Mouse (Mus musculus) lung, adult 2 months (tissue): Measurements from ENCODE around the gene Ptp4a2. TPM values are rescaled to one million over a fixed set of nuclear protein-coding genes. Genes with fewer than 3 reads are reported as not detected.

ENCODE experiments used
- DNase-seq: peaks from one replicate; pipeline ENCODE4 v3.0.0; 2022
- H3K4me1 ChIP-seq: fragments of 200-500 bp; 2 replicates; pipeline ENCODE4 v1.6.1; 2011; ENCODE audit warnings: low read length; ENCODE audit not compliant: control insufficient read depth, insufficient read depth
- H3K4me3 ChIP-seq: fragments of 200-500 bp; replicated peaks from 2 replicates; pipeline ENCODE3; 2011; ENCODE audit warnings: low read depth, mild to moderate bottlenecking, control low read depth, low read length; ENCODE audit errors: extremely low read depth
- CTCF ChIP-seq: fragments of 200-500 bp; IDR thresholded peaks from 2 replicates; pipeline ENCODE4 v1.5.1; 2011; ENCODE audit warnings: mild to moderate bottlenecking, low read length, control low read depth; ENCODE audit not compliant: insufficient read depth
- POLR2A ChIP-seq: fragments of 200-500 bp; IDR thresholded peaks from 2 replicates; pipeline ENCODE4 v1.6.1; 2011; ENCODE audit warnings: low read depth, mild to moderate bottlenecking, control low read depth, low read length, borderline replicate concordance; ENCODE audit errors: extremely low read depth
- WGBS: fragments of 180-500 bp; shearing (Covaris S2); methylation state at CpG from one replicate; pipeline ENCODE4 v1.1.7; 2018; 5-methylcytosine and 5-hydroxymethylcytosine counted together
- polyA plus RNA-seq: library from polyadenylated mRNA; depleted of rRNA; stranded (reverse); fragments of >200 nt; gene quantifications from 2 replicates; pipeline ENCODE4 v1.2.3, GENCODE M21; 2012

The Ptp4a2 gene
- polyA plus RNA-seq, 1 experiment: 50.2 TPM

GRCm38 (mm10) chr4:129868211-129868610 lies 57.2 kb downstream of the Ptp4a2 start:
- no peak for DNase-seq
- TF ChIP-seq CTCF (no peak), POLR2A (no peak)
- 55% methylated on average over 6 of the region's 6 CpGs for WGBS
- no peak overlapping the region for H3K4me3 ChIP-seq
- H3K4me1 ChIP-seq: no peaks in the 10 kb centered on the region

GRCm38 (mm10) chr4:129870483-129870882 lies 59.5 kb downstream of the Ptp4a2 start:
- no peaks in the 10 kb centered on the region for H3K4me1 ChIP-seq
- 73% methylated on average over 6 of the region's 6 CpGs for WGBS
- H3K4me3 ChIP-seq: no peak overlapping the region
- DNase-seq: no peak
- TF ChIP-seq POLR2A (no peak), CTCF (no peak)

- 68% methylated on average over 9 of the region's 9 CpGs for WGBS
- DNase-seq: no peak
- H3K4me3 ChIP-seq: no peak overlapping the region
- H3K4me1 ChIP-seq: 0 out of 2 replicates have a peak, but pooled peaks cover 2% of the 10 kb centered on the region
- no peak for TF ChIP-seq CTCF
- TF ChIP-seq POLR2A: no peak
Measured at GRCm38 (mm10) chr4:129872376-129872922, 61.4 kb downstream of the Ptp4a2 start.

- Histone ChIP-seq H3K4me3 (no peak overlapping the region), H3K4me1 (0 out of 2 replicates have a peak, but pooled peaks cover 4% of the 10 kb centered on the region)
- 74% methylated on average over 10 of the region's 10 CpGs for WGBS
- no peak for TF ChIP-seq POLR2A
- no peak for DNase-seq
Measured at GRCm38 (mm10) chr4:129874805-129875204, 63.8 kb downstream of the Ptp4a2 start.

- Histone ChIP-seq H3K4me3 (no peak overlapping the region), H3K4me1 (0 out of 2 replicates have a peak, but pooled peaks cover 4% of the 10 kb centered on the region)
- 70% methylated on average over 11 of the region's 11 CpGs for WGBS
- no peak for DNase-seq
- TF ChIP-seq CTCF (no peak), POLR2A (no peak)
Measured at GRCm38 (mm10) chr4:129875406-129875805, 64.4 kb downstream of the Ptp4a2 start.

GRCm38 (mm10) chr4:129876831-129877764 lies 66.1 kb downstream of the Ptp4a2 start:
- Histone ChIP-seq H3K4me3 (peak overlapping the region; percentile 42), H3K4me1 (0 out of 2 replicates have a peak, but pooled peaks cover 6% of the 10 kb centered on the region)
- peak; percentile 82 for DNase-seq
- TF ChIP-seq POLR2A: peak; percentile 78; the same call in 1 of the 2 replicates
- no peak for TF ChIP-seq CTCF
- 9% methylated on average over 21 of the region's 21 CpGs for WGBS

- Histone ChIP-seq H3K4me3 (peak overlapping the region; percentile 39), H3K4me1 (peaks cover 11% of the 10 kb centered on the region; the same call in 1 of the 2 replicates)
- 65% methylated on average over 11 of the region's 11 CpGs for WGBS
- DNase-seq: peak; percentile 21
- no peak for TF ChIP-seq CTCF
- TF ChIP-seq POLR2A: no peak
Measured at GRCm38 (mm10) chr4:129877967-129878655, 67.1 kb downstream of the Ptp4a2 start.

- 84% methylated on average over 8 of the region's 8 CpGs for WGBS
- DNase-seq: no peak
- no peak overlapping the region for H3K4me3 ChIP-seq
- TF ChIP-seq CTCF (no peak), POLR2A (no peak)
- H3K4me1 ChIP-seq: peaks cover 11% of the 10 kb centered on the region; the same call in 1 of the 2 replicates
Measured at GRCm38 (mm10) chr4:129878656-129879145, 67.7 kb downstream of the Ptp4a2 start.

- DNase-seq: no peak
- 72% methylated on average over 4 of the region's 4 CpGs for WGBS
Measured at GRCm38 (mm10) chr4:129879206-129879780, 68.3 kb downstream of the Ptp4a2 start.

More at GRCm38 (mm10) chr4:129879206-129879780, 68.3 kb downstream of the Ptp4a2 start:
- H3K4me1 ChIP-seq: peaks cover 11% of the 10 kb centered on the region; the same call in 1 of the 2 replicates
- no peak overlapping the region for H3K4me3 ChIP-seq
- TF ChIP-seq POLR2A (no peak), CTCF (no peak)
